In genomic region chr13:37559706-37560313, GRCm38 (mm10) we compare ENCODE assay signal across 13 mouse cellular contexts.
A peak's percentile ranks its signal among the peaks of the same experiment; 100 is the strongest.
DNase-seq lines count a peak whose midpoint lies in the region.
"Had no signal": no experiment of that assay in that cellular context is flagged by ENCODE, and none has a peak within 500 bp of the region (broad histone marks: within the 10 kb centered on the region; RNA-seq: fewer than 3 reads in every experiment).

No protein-coding gene starts in this region.

- H3K27me3 ChIP-seq in heart, embryonic 10.5 days (ENCODE audit: insufficient read depth, poor library complexity, severe bottlenecking) = no peaks in the 10 kb centered on the region; the same call in 1 of the 2 replicates
- H3K27me3 ChIP-seq in limb, embryonic 10.5 days (ENCODE audit: low read depth, poor library complexity, severe bottlenecking) = no peaks in the 10 kb centered on the region
- H3K27me3 ChIP-seq: embryonic facial prominence, embryonic 15.5 days; lung, embryonic 15.5 days; stomach, embryonic 15.5 days had no signal

- peaks cover 52% of the 10 kb centered on the region for H3K4me1 ChIP-seq in heart, embryonic 10.5 days
- peaks cover 46% of the 10 kb centered on the region for H3K4me1 ChIP-seq in limb, embryonic 10.5 days

- WGBS in heart, embryonic 10.5 days = 34% methylated on average over 7 of the region's 7 CpGs
- WGBS in limb, embryonic 10.5 days = 61% methylated on average over 7 of the region's 7 CpGs

- no peak for DNase-seq in heart, embryonic 10.5 days (ENCODE audit: low spot score)
- no peak for DNase-seq in heart, postnatal 36 days
- peak; percentile 61 for DNase-seq in layer of hippocampus, adult 9-11 months
- no peak for DNase-seq in layer of hippocampus, postnatal 10 days (ENCODE audit: low spot score in 2 of 2)
- DNase-seq in limb, embryonic 10.5 days (ENCODE audit: low spot score) = no peak
- DNase-seq in thymus, postnatal 14 days = peak; percentile 49
- DNase-seq in urinary bladder, postnatal 36 days (ENCODE audit: low spot score in 2 of 2) = no peak
- DNase-seq in MN1 (ENCODE audit: low spot score) = no peak
- DNase-seq: cerebellum, adult 18-20 months; right cerebral cortex, postnatal 25 days had no signal

- H3K9me3 ChIP-seq in heart, embryonic 10.5 days = no peaks in the 10 kb centered on the region
- no peaks in the 10 kb centered on the region for H3K9me3 ChIP-seq in limb, embryonic 10.5 days (replicated peaks)
- H3K9me3 ChIP-seq: embryonic facial prominence, embryonic 15.5 days; lung, embryonic 15.5 days; stomach, embryonic 15.5 days had no signal

- H3K27ac ChIP-seq in heart, embryonic 10.5 days = peak overlapping the region; percentile 71; the same call in 1 of the 2 replicates
- H3K27ac ChIP-seq in limb, embryonic 10.5 days = peak overlapping the region; percentile 59; the same call in 1 of the 2 replicates
- H3K27ac ChIP-seq: lung, embryonic 15.5 days; stomach, embryonic 15.5 days had no signal

- no peak overlapping the region for H3K4me3 ChIP-seq in heart, embryonic 10.5 days
- H3K4me3 ChIP-seq in limb, embryonic 10.5 days = no peak overlapping the region
- H3K4me3 ChIP-seq: embryonic facial prominence, embryonic 15.5 days; lung, embryonic 15.5 days; stomach, embryonic 15.5 days had no signal

- H3K36me3 ChIP-seq in heart, embryonic 10.5 days = no peaks in the 10 kb centered on the region
- H3K36me3 ChIP-seq in limb, embryonic 10.5 days = no peaks in the 10 kb centered on the region
- H3K36me3 ChIP-seq: embryonic facial prominence, embryonic 15.5 days; lung, embryonic 15.5 days; stomach, embryonic 15.5 days had no signal

- intact Hi-C loops in heart, postnatal 36 days (cut with DNase I) = loop anchor here (5.0 kb wide), 1 partner anchor 42 kb away; no protein-coding TSS in a partner anchor

Comparison
In these comparisons a context has a peak if more than half of its experiments do, and no peak if none do; other contexts are left out.
1. DNase-seq: peak in layer of hippocampus, adult 9-11 months (single experiment) and thymus, postnatal 14 days (single experiment); none in heart, embryonic 10.5 days (single experiment), heart, postnatal 36 days (0 of 2), layer of hippocampus, postnatal 10 days (0 of 2), limb, embryonic 10.5 days (single experiment), urinary bladder, postnatal 36 days (0 of 2) and MN1 (single experiment).